Mouse (Mus musculus): ENCODE data around the gene Tmem274. TPM values are rescaled to one million over a fixed set of nuclear protein-coding genes. Genes with fewer than 3 reads are reported as not detected.

The Tmem274 gene
- polyA plus RNA-seq, 1 experiment from 2014 or later: 0.34 TPM

GRCm38 (mm10) chr4:149506904-149507303 is 29.7 kb downstream of the Tmem274 start:
- no peak overlapping the region for H3K4me3 ChIP-seq
- H3K27me3 ChIP-seq: no peaks in the 10 kb centered on the region
- peaks cover 9% of the 10 kb centered on the region for H3K4me1 ChIP-seq
- H3K9me3 ChIP-seq: no peaks in the 10 kb centered on the region
- no peak for ATAC-seq (ENCODE audit: borderline replicate concordance, extremely low read depth, low FRiP score, low TSS enrichment)
- no peak overlapping the region for H3K4me2 ChIP-seq
- no peak overlapping the region for H3K27ac ChIP-seq
- H3K9ac ChIP-seq: no peak overlapping the region
- no peaks in the 10 kb centered on the region for H3K36me3 ChIP-seq
- 72% methylated on average over 3 of the region's 3 CpGs for WGBS

GRCm38 (mm10) chr4:149511221-149511646 is 34.1 kb downstream of the Tmem274 start:
- H3K4me1 ChIP-seq: peaks cover 16% of the 10 kb centered on the region
- peak overlapping the region; percentile 66 for H3K27ac ChIP-seq
- ATAC-seq (ENCODE audit: borderline replicate concordance, extremely low read depth, low FRiP score, low TSS enrichment): peak; percentile 67; the same call in 1 of the 2 replicates
- H3K9ac ChIP-seq: no peak overlapping the region
- H3K9me3 ChIP-seq: no peaks in the 10 kb centered on the region
- H3K36me3 ChIP-seq: no peaks in the 10 kb centered on the region
- no peak overlapping the region for H3K4me2 ChIP-seq
- H3K4me3 ChIP-seq: no peak overlapping the region
- no peaks in the 10 kb centered on the region for H3K27me3 ChIP-seq
- WGBS: 23% methylated on average over 6 of the region's 6 CpGs

DNA sequence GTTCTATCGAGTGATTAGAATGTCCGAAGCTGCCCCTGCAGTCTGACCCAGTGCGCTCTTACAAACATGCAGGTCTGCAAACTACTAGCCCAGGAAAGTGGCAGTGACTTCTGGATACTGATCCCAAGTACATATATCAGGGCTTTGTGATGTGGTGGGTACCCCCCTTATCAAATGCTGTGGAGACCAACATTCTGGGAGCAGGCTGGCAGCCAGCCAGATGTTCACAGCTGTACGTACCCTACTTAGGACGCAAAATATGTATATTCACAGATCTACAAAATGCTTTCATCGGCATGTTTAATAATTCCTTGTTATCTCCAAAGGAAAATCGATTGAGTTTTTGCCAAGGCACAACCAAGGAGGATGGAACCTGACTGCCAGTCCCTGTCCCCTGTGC is 34.9 kb downstream of the Tmem274 start:
- Histone ChIP-seq H3K27me3 (no peaks in the 10 kb centered on the region), H3K27ac (peak overlapping the region; percentile 66), H3K9me3 (no peaks in the 10 kb centered on the region), H3K4me2 (no peak overlapping the region), H3K4me1 (peaks cover 16% of the 10 kb centered on the region), H3K9ac (no peak overlapping the region), H3K4me3 (no peak overlapping the region), H3K36me3 (no peaks in the 10 kb centered on the region)
- WGBS: 43% methylated on average over 7 of the region's 7 CpGs
- ATAC-seq (ENCODE audit: borderline replicate concordance, extremely low read depth, low FRiP score, low TSS enrichment): no peak

DNA sequence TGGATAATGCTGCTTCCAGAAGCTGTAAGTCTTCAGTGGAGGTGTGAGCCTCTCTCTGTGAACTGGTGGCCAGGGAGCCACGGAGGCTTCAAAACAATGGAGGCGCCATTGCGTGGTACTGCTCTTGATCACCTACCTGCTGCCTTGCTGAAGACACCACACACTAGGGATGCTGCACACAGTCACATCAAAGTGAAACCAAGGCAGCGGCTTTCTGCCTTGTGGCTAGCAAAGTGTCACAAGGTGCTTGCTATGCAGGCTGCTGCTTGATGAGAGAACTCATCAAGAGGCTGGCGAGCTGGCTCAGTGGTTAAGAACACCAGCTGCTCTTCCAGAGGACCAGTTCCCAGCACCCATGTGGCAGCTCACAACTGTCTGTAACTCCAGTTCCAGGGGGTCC is 38.5 kb downstream of the Tmem274 start:
- Histone ChIP-seq H3K9me3 (no peaks in the 10 kb centered on the region), H3K9ac (no peak overlapping the region), H3K27me3 (no peaks in the 10 kb centered on the region), H3K4me1 (peaks cover 27% of the 10 kb centered on the region), H3K4me2 (no peak overlapping the region), H3K27ac (no peak overlapping the region), H3K36me3 (no peaks in the 10 kb centered on the region), H3K4me3 (no peak overlapping the region)
- WGBS: 93% methylated on average over 5 of the region's 5 CpGs
- ATAC-seq (ENCODE audit: borderline replicate concordance, extremely low read depth, low FRiP score, low TSS enrichment): no peak

- ATAC-seq (ENCODE audit: borderline replicate concordance, extremely low read depth, low FRiP score, low TSS enrichment): peak; percentile 99
- Histone ChIP-seq H3K4me2 (peak within 1 kb of the TSS; percentile 91), H3K4me3 (peak within 1 kb of the TSS; percentile 64), H3K27me3 (no peaks in the 10 kb centered on the region), H3K4me1 (peaks cover 11% of the 10 kb centered on the region), H3K9me3 (no peaks in the 10 kb centered on the region), H3K9ac (peak within 1 kb of the TSS; percentile 66), H3K36me3 (no peaks in the 10 kb centered on the region), H3K27ac (peak within 1 kb of the TSS; percentile 52)
- 2% methylated on average over 28 of the region's 46 CpGs for WGBS
These were observed 40.7 kb downstream of the Tmem274 start, which contains the start of gene Ctnnbip1 for GRCm38 (mm10) chr4:149517868-149518340. Gene Ctnnbip1 (plus strand): TSS chr4:149518236.

GRCm38 (mm10) chr4:149518351-149519220 is 41.4 kb downstream of the Tmem274 start:
- 0 out of 2 replicates have a peak, but pooled peaks have one; percentile 12 for ATAC-seq (ENCODE audit: borderline replicate concordance, extremely low read depth, low FRiP score, low TSS enrichment)
- H3K4me2 ChIP-seq: peak overlapping the region; percentile 91
- H3K9me3 ChIP-seq: no peaks in the 10 kb centered on the region
- no peaks in the 10 kb centered on the region for H3K36me3 ChIP-seq
- H3K4me1 ChIP-seq: peaks cover 11% of the 10 kb centered on the region
- no peaks in the 10 kb centered on the region for H3K27me3 ChIP-seq
- peak overlapping the region; percentile 64 for H3K4me3 ChIP-seq
- H3K9ac ChIP-seq: peak overlapping the region; percentile 66
- 3% methylated on average over 34 of the region's 52 CpGs for WGBS
- peak overlapping the region; percentile 52 for H3K27ac ChIP-seq

DNA sequence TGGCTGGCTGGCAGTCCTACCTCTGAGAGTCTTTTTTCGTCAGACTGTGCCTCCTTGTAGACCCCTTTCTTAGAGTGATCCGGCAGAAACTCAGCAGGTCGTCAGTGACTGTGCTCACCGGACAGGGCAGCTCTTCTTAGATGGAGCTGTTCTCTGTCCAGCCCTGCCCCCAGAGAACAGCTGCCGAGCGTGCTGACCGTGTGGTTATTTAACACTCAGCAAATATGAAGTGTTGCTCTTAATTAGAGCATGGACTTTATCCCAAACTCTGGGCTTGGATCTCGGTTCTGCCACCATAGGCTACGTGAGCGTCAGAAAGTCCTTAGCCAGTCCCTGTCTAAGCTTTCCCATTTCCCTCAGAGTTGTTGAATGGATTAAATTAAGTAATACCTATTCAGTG is 44.1 kb downstream of the Tmem274 start:
- Histone ChIP-seq H3K9ac (no peak overlapping the region), H3K36me3 (no peaks in the 10 kb centered on the region), H3K9me3 (no peaks in the 10 kb centered on the region), H3K4me1 (peaks cover 19% of the 10 kb centered on the region), H3K27ac (no peak overlapping the region), H3K4me2 (no peak overlapping the region), H3K4me3 (no peak overlapping the region), H3K27me3 (no peaks in the 10 kb centered on the region)
- ATAC-seq (ENCODE audit: borderline replicate concordance, extremely low read depth, low FRiP score, low TSS enrichment): no peak
- 62% methylated on average over 10 of the region's 10 CpGs for WGBS

DNA sequence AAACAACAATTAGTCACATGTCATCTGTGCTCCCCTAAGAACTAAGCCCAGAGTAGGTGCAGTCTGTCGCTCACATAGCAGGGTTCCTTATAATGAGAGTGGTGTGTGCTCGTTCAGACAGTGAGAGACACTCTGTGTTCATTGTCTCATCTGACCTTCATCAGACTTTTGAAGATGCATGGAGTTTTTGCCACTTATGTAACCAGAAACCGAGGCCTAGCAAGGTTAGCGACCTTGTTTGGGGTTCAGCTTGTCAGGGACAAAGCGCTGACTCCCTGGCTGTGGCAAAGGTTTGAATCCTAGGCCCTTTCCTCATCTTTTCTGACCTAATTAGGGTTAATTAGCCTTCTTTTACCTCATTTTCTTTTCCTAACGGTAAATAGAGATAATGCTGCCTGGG is 46.8 kb downstream of the Tmem274 start:
- H3K4me3 ChIP-seq: no peak overlapping the region
- no peak overlapping the region for H3K27ac ChIP-seq
- no peak overlapping the region for H3K4me2 ChIP-seq
- ATAC-seq (ENCODE audit: borderline replicate concordance, extremely low read depth, low FRiP score, low TSS enrichment): no peak
- no peak overlapping the region for H3K9ac ChIP-seq
- peaks cover 26% of the 10 kb centered on the region for H3K4me1 ChIP-seq
- H3K9me3 ChIP-seq: no peaks in the 10 kb centered on the region
- 85% methylated on average over 6 of the region's 6 CpGs for WGBS
- H3K36me3 ChIP-seq: no peaks in the 10 kb centered on the region
- H3K27me3 ChIP-seq: no peaks in the 10 kb centered on the region

GRCm38 (mm10) chr4:149525170-149525569 is 48.0 kb downstream of the Tmem274 start:
- 85% methylated on average over 4 of the region's 4 CpGs for WGBS

GRCm38 (mm10) chr4:149525811-149526210 is 48.6 kb downstream of the Tmem274 start:
- Histone ChIP-seq H3K4me2 (no peak overlapping the region), H3K27me3 (no peaks in the 10 kb centered on the region), H3K27ac (no peak overlapping the region), H3K4me3 (no peak overlapping the region), H3K9me3 (no peaks in the 10 kb centered on the region), H3K4me1 (peaks cover 20% of the 10 kb centered on the region), H3K36me3 (no peaks in the 10 kb centered on the region), H3K9ac (no peak overlapping the region)
- WGBS: 67% methylated on average over 6 of the region's 6 CpGs
- no peak for ATAC-seq (ENCODE audit: borderline replicate concordance, extremely low read depth, low FRiP score, low TSS enrichment)

More at GRCm38 (mm10) chr4:149525170-149525569, 48.0 kb downstream of the Tmem274 start:
- Histone ChIP-seq H3K27ac (no peak overlapping the region), H3K9ac (no peak overlapping the region), H3K9me3 (no peaks in the 10 kb centered on the region), H3K36me3 (no peaks in the 10 kb centered on the region), H3K4me3 (no peak overlapping the region), H3K27me3 (no peaks in the 10 kb centered on the region), H3K4me1 (peaks cover 20% of the 10 kb centered on the region), H3K4me2 (no peak overlapping the region)
- ATAC-seq (ENCODE audit: borderline replicate concordance, extremely low read depth, low FRiP score, low TSS enrichment): no peak

GRCm38 (mm10) chr4:149526330-149526729 is 49.2 kb downstream of the Tmem274 start:
- Histone ChIP-seq H3K4me3 (no peak overlapping the region), H3K27ac (no peak overlapping the region), H3K27me3 (no peaks in the 10 kb centered on the region), H3K9me3 (no peaks in the 10 kb centered on the region), H3K9ac (no peak overlapping the region), H3K4me1 (peaks cover 20% of the 10 kb centered on the region), H3K36me3 (no peaks in the 10 kb centered on the region), H3K4me2 (no peak overlapping the region)
- 30% methylated on average over 7 of the region's 7 CpGs for WGBS
- peak; percentile 30; the same call in 1 of the 2 replicates for ATAC-seq (ENCODE audit: borderline replicate concordance, extremely low read depth, low FRiP score, low TSS enrichment)
